Mouse (Mus musculus) MEL (cell line): ENCODE results near the gene Ndrg3. TPM values are rescaled to one million over a fixed set of nuclear protein-coding genes. Genes with fewer than 3 reads are reported as not detected.

Source experiments
- DNase-seq: peaks from one replicate; pipeline ENCODE4 v3.0.0; 2011; ENCODE audit warnings: low read depth, low spot score
- H3K27ac ChIP-seq: 2 replicates; pipeline ENCODE4 v1.5.1; 2012; ENCODE audit warnings: low read depth, mild to moderate bottlenecking, control low read depth, low read length, moderate library complexity; ENCODE audit not compliant: control insufficient read depth
- H3K27me3 ChIP-seq, 2 experiments: fragments of 150-350 bp in 1 of 2; sonication (generic) in 1 of 2; 2 replicates each; pipeline ENCODE4 v1.6.1; 2012; ENCODE audit warnings: low read length in 2 of 2, mild to moderate bottlenecking in 2 of 2, improper control_type of control experiment in 1 of 2, moderate library complexity in 1 of 2; ENCODE audit not compliant: insufficient read depth in 2 of 2, control insufficient read depth in 1 of 2
- H3K36me3 ChIP-seq, 2 experiments: 2 replicates each; pipeline ENCODE4 v1.6.1; 2012 to 2014; ENCODE audit warnings: low read length in 2 of 2, improper control_type of control experiment in 1 of 2, inconsistent platforms in 1 of 2, mild to moderate bottlenecking in 1 of 2; ENCODE audit not compliant: insufficient read depth in 2 of 2, control insufficient read depth in 1 of 2
- H3K4me1 ChIP-seq, 2 experiments: fragments of 150-350 bp in 1 of 2; sonication (generic) in 1 of 2; 2 replicates each; pipeline ENCODE4 v1.6.1; 2012; ENCODE audit warnings: low read length in 2 of 2, improper control_type of control experiment in 1 of 2, mild to moderate bottlenecking in 1 of 2; ENCODE audit not compliant: insufficient read depth in 2 of 2, control insufficient read depth in 1 of 2
- H3K4me3 ChIP-seq, 2 experiments: fragments of 150-350 bp in 1 of 2; sonication (generic) in 1 of 2; 2 replicates each; pipeline ENCODE4 v1.5.1; 2012; ENCODE audit warnings: low read depth in 2 of 2, low read length in 2 of 2, mild to moderate bottlenecking in 2 of 2, moderate library complexity in 2 of 2, control low read depth in 1 of 2, improper control_type of control experiment in 1 of 2; ENCODE audit not compliant: control insufficient read depth in 1 of 2, insufficient read depth in 1 of 2
- H3K79me2 ChIP-seq: 2 replicates; pipeline ENCODE4 v1.6.1; 2012; ENCODE audit warnings: mild to moderate bottlenecking, low read length, moderate library complexity; ENCODE audit not compliant: control insufficient read depth, poor library complexity, insufficient read depth
- H3K9ac ChIP-seq: 2 replicates; pipeline ENCODE4 v1.6.1; 2012; ENCODE audit warnings: low read depth, mild to moderate bottlenecking, control low read depth, low read length, moderate library complexity; ENCODE audit not compliant: control insufficient read depth, poor library complexity, severe bottlenecking
- H3K9me3 ChIP-seq: fragments of 150-350 bp; sonication (generic); replicated peaks from 2 replicates; pipeline ENCODE4 v1.6.1; 2012; ENCODE audit warnings: mild to moderate bottlenecking, low read length, improper control_type of control experiment, moderate library complexity; ENCODE audit not compliant: insufficient read depth
- BHLHE40 ChIP-seq: IDR thresholded peaks from 2 replicates; pipeline ENCODE4 v1.6.1; 2012; ENCODE audit warnings: low read depth, mild to moderate bottlenecking, inconsistent platforms, low read length, improper control_type of control experiment, borderline replicate concordance
- CHD1 ChIP-seq: IDR thresholded peaks from 2 replicates; pipeline ENCODE4 v1.6.1; 2012; ENCODE audit warnings: low read depth, mild to moderate bottlenecking, inconsistent platforms, low read length, improper control_type of control experiment
- E2F4 ChIP-seq: IDR thresholded peaks from 2 replicates; pipeline ENCODE4 v1.6.1; 2011; ENCODE audit warnings: low read depth, low read length, improper control_type of control experiment, borderline replicate concordance
- ELF1 ChIP-seq: IDR thresholded peaks from 2 replicates; pipeline ENCODE4 v1.6.1; 2014; ENCODE audit warnings: low read depth, mild to moderate bottlenecking, inconsistent platforms, low read length, improper control_type of control experiment, moderate library complexity
- ETS1 ChIP-seq: IDR thresholded peaks from 2 replicates; pipeline ENCODE4 v1.6.1; 2012; ENCODE audit warnings: low read depth, mild to moderate bottlenecking, inconsistent platforms, low read length, improper control_type of control experiment, moderate library complexity
- HCFC1 ChIP-seq: IDR thresholded peaks from 2 replicates; pipeline ENCODE4 v1.6.1; 2012; ENCODE audit warnings: low read depth, mild to moderate bottlenecking, inconsistent platforms, low read length, improper control_type of control experiment, moderate library complexity
- KAT2A ChIP-seq: conservative IDR thresholded peaks from 2 replicates; pipeline ENCODE4 v1.6.1; 2012; ENCODE audit warnings: low read depth, low read length, improper control_type of control experiment, inconsistent platforms
- MAZ ChIP-seq: IDR thresholded peaks from 2 replicates; pipeline ENCODE4 v1.6.1; 2012; ENCODE audit warnings: low read depth, mild to moderate bottlenecking, inconsistent platforms, low read length, improper control_type of control experiment
- MXI1 ChIP-seq: IDR thresholded peaks from 2 replicates; pipeline ENCODE4 v1.6.1; 2011; ENCODE audit warnings: mild to moderate bottlenecking, low read depth, low read length, improper control_type of control experiment
- MYB ChIP-seq: IDR thresholded peaks from 2 replicates; pipeline ENCODE4 v1.6.1; 2011; ENCODE audit warnings: mild to moderate bottlenecking, low read depth, low read length, improper control_type of control experiment
- MYC ChIP-seq: IDR thresholded peaks from 2 replicates; pipeline ENCODE4 v1.6.1; 2011; ENCODE audit warnings: low read depth, mild to moderate bottlenecking, low read length, improper control_type of control experiment, moderate library complexity
- NELFE ChIP-seq: IDR thresholded peaks from 2 replicates; pipeline ENCODE4 v1.6.1; 2011; ENCODE audit warnings: low read depth, low read length, improper control_type of control experiment
- NRF1 ChIP-seq: IDR thresholded peaks from 2 replicates; pipeline ENCODE4 v1.6.1; 2014; ENCODE audit warnings: low read depth, mild to moderate bottlenecking, inconsistent platforms, low read length, improper control_type of control experiment, moderate library complexity; ENCODE audit not compliant: poor library complexity, insufficient read depth, severe bottlenecking
- RAD21 ChIP-seq: IDR thresholded peaks from 2 replicates; pipeline ENCODE4 v1.6.1; 2011; ENCODE audit warnings: mild to moderate bottlenecking, low read depth, low read length, improper control_type of control experiment
- RCOR1 ChIP-seq: IDR thresholded peaks from 2 replicates; pipeline ENCODE4 v1.6.1; 2012; ENCODE audit warnings: low read depth, mild to moderate bottlenecking, inconsistent platforms, low read length, improper control_type of control experiment
- TAL1 ChIP-seq: IDR thresholded peaks from 2 replicates; pipeline ENCODE4 v1.6.1; 2012; ENCODE audit warnings: mild to moderate bottlenecking, inconsistent platforms, low read length, moderate library complexity, mixed read lengths
- USF1 ChIP-seq: IDR thresholded peaks from 2 replicates; pipeline ENCODE4 v1.6.1; 2014; ENCODE audit warnings: low read depth, mild to moderate bottlenecking, inconsistent platforms, low read length, improper control_type of control experiment, moderate library complexity
- USF2 ChIP-seq, 2 experiments: IDR thresholded peaks; 2 replicates each; pipeline ENCODE4 v1.6.1; 2011 to 2012; ENCODE audit warnings: improper control_type of control experiment in 2 of 2, low read length in 2 of 2, borderline replicate concordance in 1 of 2, inconsistent platforms in 1 of 2, low read depth in 1 of 2, mild to moderate bottlenecking in 1 of 2; ENCODE audit not compliant: insufficient read depth in 1 of 2
- ZKSCAN1 ChIP-seq: IDR thresholded peaks from 2 replicates; pipeline ENCODE4 v1.6.1; 2012; ENCODE audit warnings: low read depth, mild to moderate bottlenecking, inconsistent platforms, low read length, improper control_type of control experiment, moderate library complexity
- ZMIZ1 ChIP-seq: IDR thresholded peaks from 2 replicates; pipeline ENCODE4 v1.6.1; 2012; ENCODE audit warnings: low read depth, mild to moderate bottlenecking, inconsistent platforms, low read length, improper control_type of control experiment, moderate library complexity
- ZNF384 ChIP-seq: IDR thresholded peaks from 2 replicates; pipeline ENCODE4 v1.6.1; 2012; ENCODE audit warnings: low read depth, mild to moderate bottlenecking, inconsistent platforms, low read length, improper control_type of control experiment
- polyA plus RNA-seq, 2 experiments: library from polyadenylated mRNA; stranded (reverse) in 1 of 2; unstranded in 1 of 2; fragments of >175 nt in 1 of 2; fragments of >200 nt in 1 of 2; gene quantifications; 2 replicates each; pipeline versions ENCODE4 v1.2.1 to v1.2.4; 2012; ENCODE audit warnings: low replicate concordance in 2 of 2, low read depth in 1 of 2; ENCODE audit not compliant: insufficient read length in 2 of 2, insufficient read depth in 1 of 2, missing spikeins in 1 of 2
- total RNA-seq: library from RNA; depleted of rRNA; stranded (reverse); fragments of 300-350 nt; gene quantifications from 2 replicates; pipeline ENCODE4 v1.2.3, GENCODE M21; 2012

The Ndrg3 gene
- total and polyA plus RNA-seq, 3 experiments: 19.0 to 39.6 TPM; not detected in 1

GRCm38 (mm10) chr2:156991470-156992319, at the start of gene Ndrg3 (continued):
- TF ChIP-seq USF1: no peak
- TF ChIP-seq E2F4: no peak
- TF ChIP-seq CHD1: no peak
- no peak for TF ChIP-seq TAL1

DNA sequence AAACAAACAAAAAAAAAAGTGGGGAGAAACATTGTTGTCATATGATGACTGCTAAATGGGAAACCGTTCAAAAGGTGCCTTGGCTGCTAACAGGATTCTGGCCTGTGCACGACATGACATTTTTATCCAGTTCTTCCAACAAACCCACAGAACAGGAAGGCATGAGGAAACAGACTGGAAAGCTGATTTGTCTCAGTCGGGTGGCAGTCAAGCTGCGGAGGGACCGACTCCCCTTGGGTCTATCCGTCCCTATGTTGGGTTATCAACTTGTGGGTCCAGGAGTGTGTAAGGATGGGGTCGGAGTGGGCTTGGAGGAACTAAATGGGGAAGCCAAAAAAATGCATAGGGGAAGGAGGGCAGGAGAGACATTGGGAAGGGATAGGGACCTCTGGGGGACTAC, 49.6 kb upstream of the Ndrg3 start:
- no peaks in the 10 kb centered on the region for H3K4me1 ChIP-seq
- H3K27me3 ChIP-seq: 0 out of 4 replicates have a peak, but pooled peaks cover 0 to 2% of the 10 kb centered on the region in 2 experiments
- no peak overlapping the region for H3K4me3 ChIP-seq
- no peak for DNase-seq
- H3K79me2 ChIP-seq: no peaks in the 10 kb centered on the region
- H3K9me3 ChIP-seq: no peaks in the 10 kb centered on the region
- TF ChIP-seq NRF1 (no peak), TAL1 (no peak), ETS1 (no peak), BHLHE40 (no peak), RCOR1 (no peak), RAD21 (no peak), MAZ (no peak), ZKSCAN1 (no peak), MYB (no peak), NELFE (no peak), USF2 (IDR thresholded peaks at IDR 0.05; ENCODE audit: borderline replicate concordance in 1 of 2, insufficient read depth in 1 of 2, low read depth in 1 of 2, low read length in 2 of 2) (no peak), HCFC1 (no peak), ZNF384 (no peak), ZMIZ1 (no peak), MYC (no peak), MXI1 (no peak), KAT2A (no peak), ELF1 (no peak)
- no peak overlapping the region for H3K27ac ChIP-seq
- H3K9ac ChIP-seq: no peak overlapping the region
- H3K36me3 ChIP-seq: no peaks in the 10 kb centered on the region
